Mouse (Mus musculus): ENCODE data around the gene Nop14.
"Not testable (repeated sequence)": the region's sequence is repeated elsewhere in the genome, so short reads cannot be mapped to it uniquely, and the experiment has no call there.

Nop14 gene

GRCm38 (mm10) chr5:34632996-34633395 lies 27.0 kb downstream of the Nop14 start:
- no peak for DNase-seq (ENCODE audit: low read depth, low spot score)

DNA sequence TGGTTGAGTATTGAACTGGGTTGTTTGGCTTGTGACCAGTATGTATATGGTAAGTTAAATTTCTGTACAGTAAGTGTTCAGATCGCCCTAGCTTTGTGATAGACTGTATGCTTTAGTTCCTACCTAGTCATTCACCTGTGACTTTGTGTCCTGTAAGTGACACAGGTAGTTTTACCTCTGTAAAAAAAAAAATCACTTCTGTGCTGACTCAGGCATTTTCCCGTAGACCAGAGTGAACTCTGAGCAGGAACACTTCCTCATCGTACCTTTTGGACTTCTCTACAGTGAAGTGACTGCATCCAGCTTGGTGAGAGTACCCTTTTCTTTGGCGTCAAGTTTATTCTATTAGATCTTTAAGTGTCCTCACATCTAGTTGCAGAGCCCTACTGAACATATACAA lies 50.0 kb downstream of the Nop14 start:
- no peak for DNase-seq (ENCODE audit: low read depth, low spot score)

- peak; percentile 69 for DNase-seq (ENCODE audit: low read depth, low spot score)
Measured at GRCm38 (mm10) chr5:34608226-34608625, 51.7 kb downstream of the Nop14 start.

- DNase-seq (ENCODE audit: low read depth, low spot score) = no peak
Measured at GRCm38 (mm10) chr5:34607100-34607880, 52.7 kb downstream of the Nop14 start.

DNA sequence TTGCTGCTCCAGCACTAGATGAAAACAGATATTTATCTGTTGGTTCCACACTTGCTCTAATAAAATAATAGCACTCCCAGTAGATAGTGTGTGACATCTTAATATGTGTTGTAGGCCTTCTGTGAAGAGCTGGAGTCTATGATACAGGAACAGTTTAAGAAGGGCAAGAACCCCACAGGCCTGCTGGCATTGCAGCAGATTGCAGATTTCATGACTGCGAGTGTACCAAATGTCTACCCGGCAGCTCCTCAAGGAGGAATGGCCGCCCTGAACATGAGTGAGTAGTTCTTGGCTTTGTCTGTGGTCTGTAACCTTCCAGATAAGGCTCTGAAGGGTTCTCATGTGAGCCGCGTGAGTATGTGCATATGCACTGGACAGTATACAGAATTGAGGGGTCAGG lies 55.4 kb downstream of the Nop14 start:
- DNase-seq (ENCODE audit: low read depth, low spot score) = no peak

GRCm38 (mm10) chr5:34593202-34593727 lies 66.7 kb downstream of the Nop14 start:
- no peak for DNase-seq (ENCODE audit: low read depth, low spot score)

DNA sequence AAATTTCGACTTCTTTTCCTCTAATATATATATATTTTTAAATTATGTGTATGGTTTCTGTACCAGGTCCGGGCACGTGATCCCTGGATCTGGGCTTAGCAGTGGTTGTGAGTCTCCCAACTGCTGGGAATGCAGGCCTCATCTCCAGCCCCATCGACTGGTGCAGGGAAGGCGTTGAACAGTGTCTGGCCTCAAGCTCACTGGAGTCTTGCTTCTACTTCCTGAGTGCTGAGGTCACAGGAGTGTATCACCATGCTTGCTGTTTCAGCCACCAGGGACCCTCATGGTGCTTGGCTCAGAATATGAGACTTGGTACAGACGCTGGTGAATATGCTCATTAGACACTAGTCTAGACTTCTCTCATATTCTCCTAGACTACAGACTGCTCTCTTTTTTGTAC lies 67.3 kb downstream of the Nop14 start:
- DNase-seq (ENCODE audit: low read depth, low spot score) = no peak

- not testable (repeated sequence) for DNase-seq (ENCODE audit: low read depth, low spot score)
Measured at GRCm38 (mm10) chr5:34592224-34592623, 67.7 kb downstream of the Nop14 start.

GRCm38 (mm10) chr5:34591388-34592004 lies 68.5 kb downstream of the Nop14 start:
- DNase-seq (ENCODE audit: low read depth, low spot score) = no peak

GRCm38 (mm10) chr5:34590702-34591101 lies 69.2 kb downstream of the Nop14 start:
- no peak for DNase-seq (ENCODE audit: low read depth, low spot score)

- DNase-seq (ENCODE audit: low read depth, low spot score) = no peak
Measured at GRCm38 (mm10) chr5:34590059-34590458, 69.9 kb downstream of the Nop14 start.

All from retina, adult 2 months (tissue).